Mouse (Mus musculus) heart, postnatal 14 days (tissue): ENCODE data around the gene N4bp1. TPM values are rescaled to one million over a fixed set of nuclear protein-coding genes. Genes with fewer than 3 reads are reported as not detected.

Source experiments
- DNase-seq, 2 experiments: peaks; one replicate each; pipeline ENCODE4 v3.0.0; 2021 to 2022
- intact Hi-C: fragments of 180-260 bp; cut with DNase I; formaldehyde crosslinking; loops from one replicate; pipeline ENCODE4 v1.15.1; 2025
- long read RNA-seq, 2 experiments: library from polyadenylated mRNA; stranded (forward); transcript quantifications; one replicate each; pipeline ENCODE4 v2.0.0; 2021
- total RNA-seq, 2 experiments: library from RNA; stranded (reverse); gene quantifications; 2 replicates each; pipeline ENCODE4 v1.2.3; 2021

The N4bp1 gene
- total RNA-seq, result 10 to 100 TPM; 17.1 to 18.0 TPM
- long read RNA-seq, experiment 1, full-length matches to known transcripts, result 6 of 9 reads
- long read RNA-seq, experiment 1, partial matches to known transcripts, result 0 of 9 reads
- long read RNA-seq, experiment 1, other reads (novel, unspliced or antisense), result 3 of 9 reads
- long read RNA-seq, experiment 2, full-length matches to known transcripts, result 4 of 10 reads
- long read RNA-seq, experiment 2, partial matches to known transcripts, result 3 of 10 reads
- long read RNA-seq, experiment 2, other reads (novel, unspliced or antisense), result 3 of 10 reads

DNA sequence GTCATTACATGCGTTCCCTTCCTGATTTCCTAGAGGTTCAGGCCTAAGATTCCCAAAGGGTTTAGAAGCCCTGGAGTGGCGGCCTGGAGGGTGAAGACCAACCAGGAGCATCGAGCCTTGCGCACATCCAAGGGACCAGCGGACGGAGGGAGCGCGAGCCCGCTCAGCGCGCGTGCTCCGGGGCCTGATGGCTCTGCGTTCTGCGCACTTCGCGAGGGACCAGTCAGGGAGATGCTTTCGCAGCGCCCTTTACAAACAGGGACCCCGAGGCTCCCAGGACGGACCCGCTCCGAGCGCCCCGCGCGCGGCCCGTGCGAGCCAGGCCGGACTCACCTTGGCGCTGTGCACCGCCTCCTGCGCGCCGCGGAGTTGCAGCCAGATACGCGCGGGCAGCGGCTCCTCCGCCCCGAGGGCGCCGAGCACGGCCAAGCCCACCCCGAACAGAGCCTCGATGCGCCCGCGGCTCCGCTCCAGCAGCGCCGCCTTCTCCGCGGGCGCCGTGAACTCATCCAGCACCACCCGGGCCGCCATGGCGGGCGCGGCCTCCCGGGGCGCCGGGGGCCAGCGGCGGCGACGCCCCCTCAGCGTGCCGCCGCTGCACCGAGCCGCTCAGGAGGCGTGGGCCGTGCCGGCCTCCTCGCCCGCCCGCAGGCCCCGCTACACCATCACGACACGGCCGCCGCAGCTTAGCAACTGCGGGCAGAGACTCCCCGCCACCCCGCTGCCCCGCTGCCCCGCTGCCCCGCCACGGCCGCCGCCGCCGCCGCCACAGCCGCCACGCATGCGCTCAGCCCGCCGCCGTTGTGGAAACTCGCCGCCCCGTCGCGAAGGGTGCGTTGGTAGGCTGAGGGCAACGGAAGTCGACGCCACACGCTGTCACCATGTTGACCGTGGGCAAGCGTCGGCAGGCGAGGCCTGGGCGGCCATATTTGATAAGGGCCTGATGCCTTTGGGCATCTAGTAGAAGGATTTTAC lies at the start of gene N4bp1:
Gene N4bp1, minus strand, starts transcription at position 770 of the 975 bp plus-strand sequence.
- intact Hi-C loops, result loop anchor here (5.0 kb wide), 3 partner anchors 37 to 137 kb away; partner anchors contain the start of genes Gm10638 and Siah1a
- peak; percentile 93 to 94 for DNase-seq

DNA sequence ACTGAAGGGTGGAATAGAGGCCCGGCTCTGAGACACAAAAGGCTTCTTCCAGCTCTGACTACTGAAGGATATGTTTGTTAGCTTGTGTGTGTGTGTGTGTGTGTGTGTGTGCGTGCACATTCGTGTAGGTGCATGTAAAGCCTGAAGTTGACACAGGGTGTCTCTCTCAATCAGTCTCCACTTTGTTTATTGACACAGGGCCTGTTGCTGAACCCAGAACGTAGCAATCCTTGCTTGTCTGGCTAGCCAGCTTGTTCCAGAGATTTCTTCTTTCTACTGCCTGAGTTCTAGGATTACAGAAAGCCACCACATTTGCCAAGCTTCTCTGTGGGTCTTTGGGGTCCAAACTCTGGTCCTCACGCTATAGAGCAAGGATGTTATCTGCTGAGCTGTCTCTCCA lies 49.8 kb upstream of the N4bp1 start:
- intact Hi-C loops, result loop anchor here (1.0 to 10.0 kb wide), 3 partner anchors 280 to 601 kb away; no protein-coding TSS in a partner anchor
- DNase-seq, result no peak

GRCm38 (mm10) chr8:86934393-86934792 lies 49.3 kb upstream of the N4bp1 start:
- DNase-seq, result no peak
- intact Hi-C loops, result loop anchor here (1.0 to 10.0 kb wide), 3 partner anchors 280 to 602 kb away; no protein-coding TSS in a partner anchor

DNA sequence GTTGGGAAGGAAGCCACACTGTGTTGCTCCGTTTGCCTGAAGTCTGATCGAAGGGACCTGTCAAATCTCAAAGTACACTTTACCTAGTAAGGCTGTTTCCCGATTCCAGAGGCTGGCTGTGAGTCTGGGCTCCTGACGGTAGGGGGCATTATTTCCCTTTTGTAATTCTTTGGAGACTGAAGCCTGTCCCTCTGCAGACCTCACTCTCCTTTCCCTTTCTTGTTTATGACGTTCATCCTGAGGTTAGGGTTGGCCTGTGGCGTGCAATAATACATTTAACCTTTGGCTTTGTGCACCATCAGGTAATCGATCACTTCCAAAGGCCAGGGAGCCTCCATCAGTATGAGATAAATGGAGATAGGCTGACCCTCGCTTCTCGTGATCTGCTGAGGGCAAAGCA lies 48.8 kb upstream of the N4bp1 start:
- DNase-seq, result peak; percentile 24 to 62
- intact Hi-C loops, result loop anchor here (1.0 to 10.0 kb wide), 3 partner anchors 281 to 602 kb away; no protein-coding TSS in a partner anchor

GRCm38 (mm10) chr8:86926237-86926636 lies 41.2 kb upstream of the N4bp1 start:
- no peak for DNase-seq
- intact Hi-C loops, result no loop called here

DNA sequence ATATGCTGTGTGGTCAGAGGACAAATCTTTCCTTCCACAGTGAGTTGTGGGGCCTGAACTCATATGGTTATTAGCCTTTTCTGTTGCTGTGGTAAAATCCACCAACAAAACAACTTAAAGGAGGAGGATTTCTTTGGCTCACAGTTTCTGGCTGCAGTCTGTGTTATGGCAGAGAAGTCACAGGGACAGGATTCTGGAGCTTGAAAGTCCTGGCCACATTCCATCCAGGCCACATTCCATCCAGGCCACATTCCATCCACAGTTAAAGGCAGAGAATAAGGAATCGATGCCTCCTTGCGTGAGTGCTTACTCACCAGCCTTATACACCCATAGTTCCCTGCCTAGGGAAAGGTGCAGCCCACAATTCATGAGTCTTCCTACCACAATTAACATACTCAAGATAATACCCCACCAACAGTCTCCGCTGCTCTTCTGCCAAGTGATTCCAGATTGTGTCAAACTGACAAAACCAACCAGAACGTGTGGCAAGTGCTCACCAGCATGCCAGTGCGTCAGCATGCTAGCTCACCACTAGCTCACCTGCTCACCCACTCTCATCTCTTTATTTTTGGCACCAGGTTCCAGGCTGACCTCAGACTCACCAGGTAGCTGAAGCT lies 38.3 kb upstream of the N4bp1 start:
- intact Hi-C loops, result no loop called here
- DNase-seq, result no peak

DNA sequence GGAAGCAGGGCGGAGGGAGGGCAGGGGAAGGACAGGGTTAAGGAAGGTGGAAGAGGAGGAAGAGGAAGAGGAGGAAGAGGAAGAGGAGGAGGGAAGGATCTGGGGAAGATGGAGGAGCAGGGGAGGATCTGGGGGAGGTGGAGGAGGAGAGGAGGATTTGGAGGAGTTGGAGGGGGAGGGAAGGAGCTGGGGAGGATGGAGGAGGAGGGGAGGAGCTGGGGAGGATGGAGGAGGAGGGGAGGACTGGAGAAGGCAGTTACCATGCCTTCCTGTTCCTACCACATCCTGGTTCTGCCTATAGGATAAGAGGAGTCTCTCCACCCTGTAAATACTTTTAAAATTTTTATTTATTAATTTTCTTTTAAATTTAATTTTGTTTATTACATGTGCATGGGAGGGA lies 37.6 kb upstream of the N4bp1 start:
- intact Hi-C loops, result no loop called here
- DNase-seq, result no peak

GRCm38 (mm10) chr8:86922141-86922540 lies 37.1 kb upstream of the N4bp1 start:
- intact Hi-C loops, result no loop called here
- DNase-seq, result no peak

GRCm38 (mm10) chr8:86920996-86921395 lies 35.9 kb upstream of the N4bp1 start:
- intact Hi-C loops, result no loop called here
- no peak for DNase-seq

- intact Hi-C loops, result no loop called here
- DNase-seq, result no peak
Measured at GRCm38 (mm10) chr8:86920455-86920854, 35.4 kb upstream of the N4bp1 start.

DNA sequence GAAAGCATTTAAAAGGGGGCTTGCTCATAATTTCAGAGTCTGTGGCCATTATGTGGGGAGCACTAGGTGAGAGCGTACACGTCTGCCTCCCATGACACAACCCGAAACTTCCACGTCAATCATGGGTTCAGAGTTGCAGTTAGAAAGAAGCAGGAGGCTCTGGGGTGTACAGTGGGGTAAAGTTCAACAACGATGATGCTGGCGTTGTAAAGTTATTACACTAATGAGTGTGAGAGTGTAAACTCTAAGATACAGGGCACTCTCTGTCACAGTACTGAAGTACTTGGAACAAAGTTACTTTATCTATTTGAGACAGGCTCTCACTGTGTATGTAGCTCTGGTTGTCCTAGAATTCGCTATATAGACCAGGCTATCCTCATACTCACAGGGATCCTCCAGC lies 35.0 kb upstream of the N4bp1 start:
- DNase-seq, result no peak
- intact Hi-C loops, result no loop called here

- DNase-seq, result no peak
- intact Hi-C loops, result no loop called here
Measured at GRCm38 (mm10) chr8:86919262-86919661, 34.2 kb upstream of the N4bp1 start.

GRCm38 (mm10) chr8:86918093-86918492 lies 33.0 kb upstream of the N4bp1 start:
- intact Hi-C loops, result no loop called here
- DNase-seq, result no peak

DNA sequence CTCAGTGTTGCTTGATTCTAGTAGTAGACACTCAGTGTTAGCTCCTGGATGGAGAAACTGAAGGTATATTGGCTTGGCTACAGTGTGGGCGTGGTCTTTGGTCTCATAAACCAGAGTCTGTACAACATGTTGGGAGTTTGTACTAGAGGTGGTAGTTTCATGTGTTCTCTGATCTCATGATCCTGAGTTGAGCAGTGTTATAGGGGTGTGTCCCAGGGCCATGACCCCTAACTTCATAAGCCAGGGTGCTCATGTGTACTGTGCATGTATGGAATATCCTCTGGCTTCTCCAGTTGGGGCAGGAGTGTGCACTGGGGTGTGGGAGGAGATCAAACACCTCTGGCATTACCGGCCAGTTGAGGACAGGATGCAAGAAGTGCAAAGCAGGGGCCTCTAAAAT lies 32.6 kb upstream of the N4bp1 start:
- intact Hi-C loops, result no loop called here
- DNase-seq, result no peak

GRCm38 (mm10) chr8:86916369-86916768 lies 31.3 kb upstream of the N4bp1 start:
- DNase-seq, result no peak
- intact Hi-C loops, result no loop called here

- no peak for DNase-seq
- intact Hi-C loops, result no loop called here
Measured at GRCm38 (mm10) chr8:86911136-86911535, 26.1 kb upstream of the N4bp1 start.

GRCm38 (mm10) chr8:86910250-86910649 lies 25.2 kb upstream of the N4bp1 start:
- DNase-seq, result no peak
- intact Hi-C loops, result no loop called here

- peak; percentile 79 to 85 for DNase-seq
- intact Hi-C loops, result loop anchor here (5.0 kb wide), 1 partner anchor 321 kb away; no protein-coding TSS in a partner anchor
Measured at GRCm38 (mm10) chr8:86908536-86908935, 23.5 kb upstream of the N4bp1 start.

- no peak for DNase-seq
- intact Hi-C loops, result loop anchor here (5.0 kb wide), 5 partner anchors 43 to 1208 kb away; no protein-coding TSS in a partner anchor
Measured at GRCm38 (mm10) chr8:86904911-86905310, 19.9 kb upstream of the N4bp1 start.

DNA sequence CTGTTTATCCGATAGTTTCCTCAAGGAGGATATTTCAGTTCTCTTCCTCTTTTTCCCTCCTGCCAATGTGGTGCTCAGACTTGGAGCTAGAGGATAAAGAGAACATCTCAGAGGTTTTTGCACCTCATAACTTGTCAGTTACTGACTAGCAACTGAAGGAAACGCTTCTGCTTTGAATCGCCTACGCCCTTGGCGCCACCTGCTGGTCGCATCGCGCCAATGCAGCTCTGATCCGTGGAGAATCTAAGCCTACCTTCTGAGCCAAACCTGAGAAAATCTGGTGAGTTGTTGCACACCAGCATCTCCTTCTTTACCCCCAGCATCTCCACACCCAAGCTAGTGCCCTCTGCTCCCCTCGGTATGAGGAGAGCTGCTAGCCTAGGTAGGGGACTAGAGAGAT lies 18.0 kb upstream of the N4bp1 start:
- intact Hi-C loops, result loop anchor here (2.0 to 5.0 kb wide), 5 partner anchors 41 to 1206 kb away; no protein-coding TSS in a partner anchor

More for the DNA sequence above, 18.0 kb upstream of the N4bp1 start:
- DNase-seq, result peak; percentile 85 to 92
